9 mouse cellular contexts compared by ENCODE assay signal in the genomic region with DNA sequence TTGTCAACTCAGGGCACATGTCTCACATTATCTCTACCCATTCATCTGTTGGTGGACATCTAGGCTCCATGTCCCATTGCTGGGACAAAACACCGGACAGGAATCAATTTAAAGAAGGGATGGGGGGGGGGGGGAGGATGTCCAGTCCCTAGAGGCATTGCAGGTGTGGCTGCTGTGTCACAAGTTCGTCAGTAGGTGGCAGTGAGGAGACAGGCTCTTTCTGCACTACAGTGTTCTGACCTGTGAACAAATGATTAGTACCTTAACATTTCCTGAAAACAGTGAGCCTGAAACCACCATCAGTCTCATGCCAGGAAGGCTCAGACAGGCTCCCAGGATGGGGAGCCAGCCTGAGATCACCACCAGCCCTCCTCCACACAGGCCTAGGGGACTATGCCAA. TPM values are rescaled to one million over a fixed set of nuclear protein-coding genes. Genes with fewer than 3 reads are reported as not detected.
DNase-seq lines count a peak whose midpoint lies in the region; ATAC-seq and TF ChIP-seq lines count a peak whose summit lies in the region.
"Had no signal": no experiment of that assay in that cellular context is flagged by ENCODE, and none has a peak within 500 bp of the region (broad histone marks: within the 10 kb centered on the region; RNA-seq: fewer than 3 reads in every experiment).

No protein-coding gene starts in this region.

- no peak overlapping the region for H3K4me3 ChIP-seq in hindbrain, embryonic 16.5 days (ENCODE audit: low read length)
- no peak overlapping the region for H3K4me3 ChIP-seq in hindbrain, embryonic 13.5 days
- H3K4me3 ChIP-seq in C2C12 (ENCODE audit: insufficient read depth, poor library complexity, severe bottlenecking): no peak overlapping the region

- H3K4me2 ChIP-seq in hindbrain, embryonic 16.5 days (ENCODE audit: low read length): no peak overlapping the region
- no peak overlapping the region for H3K4me2 ChIP-seq in hindbrain, embryonic 13.5 days

- POLR2A ChIA-PET in Patski (lab: Charles Lee): no interaction called here

- 14% methylated on average over 2 of the region's 2 CpGs for WGBS in hindbrain, embryonic 16.5 days
- 9% methylated on average over 2 of the region's 2 CpGs for WGBS in hindbrain, embryonic 13.5 days

- no peaks in the 10 kb centered on the region for H3K27me3 ChIP-seq in hindbrain, embryonic 16.5 days (replicated peaks; ENCODE audit: control insufficient read depth, insufficient read depth, low read length)
- H3K27me3 ChIP-seq in hindbrain, embryonic 13.5 days: peaks cover 6% of the 10 kb centered on the region; the same call in 1 of the 2 replicates
- H3K27me3 ChIP-seq in C2C12 (ENCODE audit: control insufficient read depth, insufficient read depth, insufficient read length) (peaks cover 3% of the 10 kb centered on the region), Patski (peaks cover 6% of the 10 kb centered on the region)

- in situ Hi-C loops in Patski (cut with MboI; ENCODE audit: low pct_unique_long_range_greater_than_20kb): loop anchor here (10.0 kb wide), 1 partner anchor 592 kb away; no protein-coding TSS in a partner anchor

- H3K27ac ChIP-seq in hindbrain, embryonic 16.5 days (ENCODE audit: low read depth, low read length): no peak overlapping the region
- H3K27ac ChIP-seq in hindbrain, embryonic 13.5 days: no peak overlapping the region

- H3K9ac ChIP-seq in hindbrain, embryonic 16.5 days (ENCODE audit: low read depth, low read length): no peak overlapping the region
- H3K9ac ChIP-seq in hindbrain, embryonic 13.5 days: no peak overlapping the region

- DNase-seq in Patski (ENCODE audit: low read depth, low spot score): no peak
- DNase-seq in c-Kit-positive CD71-positive TER-119-positive erythroid progenitor cells, embryonic 14.5 days (ENCODE audit: low spot score): no peak
- DNase-seq in frontal cortex, adult 2 months (ENCODE audit: extremely low spot score in 1 of 2, low spot score in 1 of 2): no peak
- no peak for DNase-seq in urinary bladder, postnatal 10 days (ENCODE audit: low spot score)
- DNase-seq: cerebellum, adult 18-20 months had no signal

- TF ChIP-seq CTCF in C2C12 (IDR thresholded peaks at IDR 0.05; ENCODE audit: control insufficient read depth, insufficient read depth, insufficient read length) (peak; percentile 50), Patski (IDR thresholded peaks at IDR 0.05) (peak; percentile 34)

- no peak overlapping the region for H3ac ChIP-seq in C2C12 (ENCODE audit: control insufficient read depth, insufficient read length, low read depth)

- no peaks in the 10 kb centered on the region for H3K4me1 ChIP-seq in hindbrain, embryonic 16.5 days (ENCODE audit: control insufficient read depth, insufficient read depth, low read depth, low read length)
- H3K4me1 ChIP-seq in hindbrain, embryonic 13.5 days (replicated peaks): no peaks in the 10 kb centered on the region

- no peaks in the 10 kb centered on the region for H3K79me3 ChIP-seq in C2C12 (ENCODE audit: low read depth)

- CTCF ChIA-PET in Patski (lab: Charles Lee): interaction anchor here (1.0 to 1.3 kb wide), 3 partner anchors 75 to 162 kb away, joined by 3 to 4 read pairs (median 3); no protein-coding TSS in a partner anchor

- no peaks in the 10 kb centered on the region for H3K36me3 ChIP-seq in hindbrain, embryonic 16.5 days (ENCODE audit: control insufficient read depth, insufficient read depth, low read length)
- no peaks in the 10 kb centered on the region for H3K36me3 ChIP-seq in hindbrain, embryonic 13.5 days
- H3K36me3 ChIP-seq in C2C12 (ENCODE audit: control insufficient read depth, insufficient read depth): no peaks in the 10 kb centered on the region

- peak; percentile 34; the same call in 1 of the 2 replicates for ATAC-seq in hindbrain, embryonic 16.5 days
- ATAC-seq in hindbrain, embryonic 13.5 days (ENCODE audit: low FRiP score): no peak
- ATAC-seq in Patski: no peak
- ATAC-seq in megakaryocyte progenitor cell, adult 5-6 weeks (replicated peaks; ENCODE audit: poor library complexity): peak; percentile 58

- H3K79me2 ChIP-seq in C2C12 (ENCODE audit: control insufficient read depth, insufficient read depth): no peaks in the 10 kb centered on the region

- H3K9me3 ChIP-seq in hindbrain, embryonic 16.5 days (ENCODE audit: control insufficient read depth, low read length): no peaks in the 10 kb centered on the region
- no peaks in the 10 kb centered on the region for H3K9me3 ChIP-seq in hindbrain, embryonic 13.5 days

TF ChIP-seq in C2C12, 6 proteins besides CTCF, POLR2A, EP300 and RAD21:
- TF ChIP-seq MAX (IDR thresholded peaks at IDR 0.05) (no peak), CEBPB (IDR thresholded peaks at IDR 0.05; ENCODE audit: low read depth) (no peak), FOSL1 (IDR thresholded peaks at IDR 0.05; ENCODE audit: insufficient read depth, low read length, poor library complexity, severe bottlenecking) (no peak), USF1 (IDR thresholded peaks at IDR 0.05; ENCODE audit: low read depth) (no peak), MYOG (IDR thresholded peaks at IDR 0.05; ENCODE audit: control insufficient read depth, extremely low read depth, insufficient read length) (no peak), MYOD1 (IDR thresholded peaks at IDR 0.05; ENCODE audit: control insufficient read depth, insufficient read length, low read depth) (no peak)

RNA-seq across cellular contexts. Expression of gene Arhgap22, which starts 6.8 kb away (rescaled TPM):
- polyA plus RNA-seq in hindbrain, embryonic 16.5 days (2015; fragmentation: Nextera tagmentation; extraction: Ambion mirVana): 4.4 and 4.5 TPM in 2 replicates
- polyA plus RNA-seq in hindbrain, embryonic 13.5 days (2015; fragmentation: Nextera tagmentation; extraction: Ambion mirVana): 1.9 and 2.8 TPM in 2 replicates
- 230 TPM for polyA plus RNA-seq in C2C12 (2012; fragmentation: generic; extraction: Trizol)
- polyA plus RNA-seq in Patski (2021): 11.1 TPM
- 0.22 and 0.35 TPM in 2 replicates for total RNA-seq in megakaryocyte progenitor cell, adult 5-6 weeks (2015)
- total RNA-seq in megakaryocyte progenitor cell, adult 5-6 weeks (2017): 0.57 and 1.4 TPM in 2 replicates
- polyA plus RNA-seq in frontal cortex, adult 2 months (2012; rRNA removed): 20.0 and 23.3 TPM in 2 replicates

RNA-seq across cellular contexts. Expression of gene Wdfy4, which starts 21.7 kb away (rescaled TPM):
- 0.15 and 0.22 TPM in 2 replicates for polyA plus RNA-seq in hindbrain, embryonic 16.5 days (2015; fragmentation: Nextera tagmentation; extraction: Ambion mirVana)
- polyA plus RNA-seq in hindbrain, embryonic 13.5 days (2015; fragmentation: Nextera tagmentation; extraction: Ambion mirVana): 0.10 and 0.38 TPM in 2 replicates
- polyA plus RNA-seq in C2C12 (2012; fragmentation: generic; extraction: Trizol): 0.01 TPM
- not detected for polyA plus RNA-seq in Patski (2021)
- 32.7 and 38.3 TPM in 2 replicates for total RNA-seq in megakaryocyte progenitor cell, adult 5-6 weeks (2015)
- 42.8 and 51.9 TPM in 2 replicates for total RNA-seq in megakaryocyte progenitor cell, adult 5-6 weeks (2017)
- polyA plus RNA-seq in frontal cortex, adult 2 months (2012; rRNA removed): 0.82 and 0.95 TPM in 2 replicates

Comparison
In these comparisons a context has a peak if more than half of its experiments do, and no peak if none do; other contexts are left out.
1. ATAC-seq: peak in hindbrain, embryonic 16.5 days (single experiment) and megakaryocyte progenitor cell, adult 5-6 weeks (single experiment); none in hindbrain, embryonic 13.5 days (single experiment) and Patski (single experiment).